13 mouse cellular contexts compared by ENCODE assay signal in the genomic region with DNA sequence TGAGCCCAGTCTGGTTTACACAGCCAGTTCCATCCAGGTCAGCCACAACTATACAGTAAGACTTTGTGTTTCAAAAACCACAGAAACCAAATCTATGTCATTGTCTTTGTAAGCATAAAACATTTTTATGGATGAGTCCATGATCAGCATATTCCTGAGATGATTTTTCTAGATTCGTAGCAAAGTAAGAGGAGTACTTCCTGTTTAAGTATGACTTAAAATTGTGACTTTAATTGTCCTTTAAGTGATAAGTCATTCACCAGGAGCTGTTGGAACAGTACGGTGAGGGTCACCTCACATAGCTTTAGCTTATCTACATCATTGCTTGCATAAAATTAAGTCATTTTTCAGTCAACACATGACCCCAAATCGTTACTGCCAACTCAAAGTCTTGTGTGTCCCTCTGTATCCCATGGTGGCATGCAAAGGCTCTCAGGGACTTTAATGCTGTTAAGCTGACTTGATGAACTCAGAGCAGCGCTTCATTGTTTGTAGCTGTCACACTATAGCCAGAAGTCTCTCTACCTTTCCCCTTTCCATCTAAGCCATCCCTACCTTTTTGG. TPM values are rescaled to one million over a fixed set of nuclear protein-coding genes. Genes with fewer than 3 reads are reported as not detected.
DNase-seq lines count a peak whose midpoint lies in the region; ATAC-seq and TF ChIP-seq lines count a peak whose summit lies in the region.
"Had no signal": no experiment of that assay in that cellular context is flagged by ENCODE, and none has a peak within 500 bp of the region (broad histone marks: within the 10 kb centered on the region; RNA-seq: fewer than 3 reads in every experiment).

No protein-coding gene starts in this region.

- ATAC-seq in forebrain, embryonic 13.5 days: no peak
- ATAC-seq in forebrain, embryonic 11.5 days (replicated peaks; ENCODE audit: low FRiP score): no peak
- ATAC-seq in midbrain, embryonic 13.5 days: no peak
- no peak for ATAC-seq in stomach, embryonic 16.5 days (ENCODE audit: insufficient read depth, low FRiP score)

- peaks cover 71% of the 10 kb centered on the region for H3K4me1 ChIP-seq in forebrain, embryonic 13.5 days
- H3K4me1 ChIP-seq in forebrain, embryonic 11.5 days (replicated peaks; ENCODE audit: control insufficient read depth, insufficient read depth, low read length): no peaks in the 10 kb centered on the region; the same call in 1 of the 2 replicates
- H3K4me1 ChIP-seq in spleen, adult 2 months (ENCODE audit: control insufficient read depth, insufficient read depth, insufficient read length): peaks cover 14% of the 10 kb centered on the region; the same call in 1 of the 2 replicates
- H3K4me1 ChIP-seq in midbrain, embryonic 13.5 days (replicated peaks): peaks cover 78% of the 10 kb centered on the region
- H3K4me1 ChIP-seq in stomach, embryonic 16.5 days (ENCODE audit: control insufficient read depth, insufficient read depth, low read length): peaks cover 38% of the 10 kb centered on the region

- no peaks in the 10 kb centered on the region for H3K9me3 ChIP-seq in forebrain, embryonic 13.5 days (replicated peaks)
- no peaks in the 10 kb centered on the region for H3K9me3 ChIP-seq in forebrain, embryonic 11.5 days (ENCODE audit: control insufficient read depth, low read length)
- H3K9me3 ChIP-seq in midbrain, embryonic 13.5 days: no peaks in the 10 kb centered on the region
- H3K9me3 ChIP-seq in stomach, embryonic 16.5 days (replicated peaks; ENCODE audit: control insufficient read depth, low read length): no peaks in the 10 kb centered on the region

- WGBS in forebrain, embryonic 13.5 days: 93% methylated on average over 4 of the region's 4 CpGs
- 92% methylated on average over 4 of the region's 4 CpGs for WGBS in forebrain, embryonic 11.5 days
- WGBS in spleen, adult 2 months: 73% methylated on average over 4 of the region's 4 CpGs
- 89% methylated on average over 4 of the region's 4 CpGs for WGBS in midbrain, embryonic 13.5 days
- 75% methylated on average over 4 of the region's 4 CpGs for WGBS in stomach, embryonic 16.5 days

- no peaks in the 10 kb centered on the region for H3K27me3 ChIP-seq in forebrain, embryonic 13.5 days
- H3K27me3 ChIP-seq in forebrain, embryonic 11.5 days (ENCODE audit: control insufficient read depth, insufficient read depth, low read length): no peaks in the 10 kb centered on the region
- no peaks in the 10 kb centered on the region for H3K27me3 ChIP-seq in spleen, adult 2 months (ENCODE audit: control insufficient read depth, insufficient read depth, low read length)
- no peaks in the 10 kb centered on the region for H3K27me3 ChIP-seq in midbrain, embryonic 13.5 days
- H3K27me3 ChIP-seq in stomach, embryonic 16.5 days (ENCODE audit: control insufficient read depth, insufficient read depth, low read length): no peaks in the 10 kb centered on the region

- no peak for DNase-seq in forebrain, embryonic 11.5 days (ENCODE audit: low spot score)
- no peak for DNase-seq in spleen, adult 2 months (ENCODE audit: low read depth in 1 of 2, low spot score in 2 of 2)
- no peak for DNase-seq in spleen, postnatal 4 days (ENCODE audit: low spot score in 2 of 2)
- DNase-seq in frontal cortex, postnatal 25 days (ENCODE audit: low spot score in 2 of 2): no peak
- no peak for DNase-seq in adrenal gland, adult 18-20 months (ENCODE audit: low spot score in 2 of 2)
- DNase-seq: cerebellum, adult 9-11 months; gastrocnemius, postnatal 36 days; heart, postnatal 10 days; kidney, postnatal 14 days; lung, adult 2 months had no signal

- TF ChIP-seq POLR2A in spleen, adult 2 months (IDR thresholded peaks at IDR 0.05; ENCODE audit: low read depth, low read length): no peak

- no peak for TF ChIP-seq CTCF in spleen, adult 2 months (IDR thresholded peaks at IDR 0.05; ENCODE audit: extremely low read depth, insufficient read depth, insufficient read length, insufficient replicate concordance)

- H3K36me3 ChIP-seq in forebrain, embryonic 13.5 days (ENCODE audit: poor library complexity, severe bottlenecking): peaks cover 50% of the 10 kb centered on the region
- H3K36me3 ChIP-seq in forebrain, embryonic 11.5 days (ENCODE audit: control insufficient read depth, insufficient read depth, low read length): no peaks in the 10 kb centered on the region; the same call in 1 of the 2 replicates
- peaks cover 36% of the 10 kb centered on the region for H3K36me3 ChIP-seq in spleen, adult 2 months (ENCODE audit: control insufficient read depth, insufficient read depth, low read length)
- peaks cover 34% of the 10 kb centered on the region for H3K36me3 ChIP-seq in midbrain, embryonic 13.5 days
- H3K36me3 ChIP-seq in stomach, embryonic 16.5 days (ENCODE audit: control insufficient read depth, insufficient read depth, low read length): peaks cover 16% of the 10 kb centered on the region

- H3K4me2 ChIP-seq in forebrain, embryonic 13.5 days: peak overlapping the region; percentile 90
- no peak overlapping the region for H3K4me2 ChIP-seq in forebrain, embryonic 11.5 days (ENCODE audit: low read depth, low read length, severe bottlenecking)
- peak overlapping the region; percentile 95 for H3K4me2 ChIP-seq in midbrain, embryonic 13.5 days (replicated peaks)
- H3K4me2 ChIP-seq in stomach, embryonic 16.5 days (ENCODE audit: low read depth, low read length): peak overlapping the region; percentile 71

- no peak overlapping the region for H3K27ac ChIP-seq in forebrain, embryonic 13.5 days
- no peak overlapping the region for H3K27ac ChIP-seq in forebrain, embryonic 11.5 days (ENCODE audit: low read depth, low read length)
- peak overlapping the region; percentile 71 for H3K27ac ChIP-seq in spleen, adult 2 months (ENCODE audit: insufficient read depth, low read length)
- H3K27ac ChIP-seq in midbrain, embryonic 13.5 days: no peak overlapping the region
- H3K27ac ChIP-seq in stomach, embryonic 16.5 days (ENCODE audit: low read length): no peak overlapping the region; the same call in 1 of the 2 replicates

- H3K9ac ChIP-seq in forebrain, embryonic 13.5 days: no peak overlapping the region
- no peak overlapping the region for H3K9ac ChIP-seq in forebrain, embryonic 11.5 days (ENCODE audit: low read length)
- no peak overlapping the region for H3K9ac ChIP-seq in midbrain, embryonic 13.5 days (replicated peaks)
- no peak overlapping the region for H3K9ac ChIP-seq in stomach, embryonic 16.5 days (ENCODE audit: low read length)

- H3K4me3 ChIP-seq in forebrain, embryonic 13.5 days: peak overlapping the region; percentile 59; the same call in 1 of the 2 replicates
- H3K4me3 ChIP-seq in forebrain, embryonic 11.5 days (ENCODE audit: low read depth, low read length): no peak overlapping the region
- peak overlapping the region; percentile 33; the same call in 1 of the 2 replicates for H3K4me3 ChIP-seq in spleen, adult 2 months (ENCODE audit: extremely low read depth, insufficient read depth, insufficient read length)
- H3K4me3 ChIP-seq in midbrain, embryonic 13.5 days (replicated peaks): peak overlapping the region; percentile 61
- no peak overlapping the region for H3K4me3 ChIP-seq in stomach, embryonic 16.5 days (replicated peaks; ENCODE audit: low read length)

RNA-seq across cellular contexts. Expression of a gene that starts 6.9 kb away (rescaled TPM):
- 52.9 and 55.0 TPM in 2 replicates for polyA plus RNA-seq in forebrain, embryonic 13.5 days (2015; fragmentation: Nextera tagmentation; extraction: Ambion mirVana)
- 35.9 and 40.2 TPM in 2 replicates for polyA plus RNA-seq in forebrain, embryonic 11.5 days (2014; fragmentation: Nextera tagmentation; extraction: Ambion mirVana)
- 139 and 152 TPM in 2 replicates for polyA plus RNA-seq in spleen, adult 2 months (2012; rRNA removed)
- 52.9 and 58.2 TPM in 2 replicates for polyA plus RNA-seq in midbrain, embryonic 13.5 days (2015; fragmentation: Nextera tagmentation; extraction: Ambion mirVana)
- 48.8 and 55.8 TPM in 2 replicates for polyA plus RNA-seq in stomach, embryonic 16.5 days (2015; fragmentation: Nextera tagmentation; extraction: Ambion mirVana)
- total RNA-seq in adrenal gland, adult 18-20 months (2021): 100 to 1,000 TPM; 141 to 182 TPM

Comparison
In these comparisons a context has a peak if more than half of its experiments do, and no peak if none do; other contexts are left out.
1. H3K4me3 ChIP-seq: peak in forebrain, embryonic 13.5 days (single experiment), spleen, adult 2 months (single experiment) and midbrain, embryonic 13.5 days (single experiment); none in forebrain, embryonic 11.5 days (single experiment) and stomach, embryonic 16.5 days (single experiment).